Mouse (Mus musculus): ENCODE results near the gene Serhl.

- no peak for TF ChIP-seq CTCF (IDR thresholded peaks at IDR 0.05; ENCODE audit: extremely low read depth, insufficient read depth, low read length)
- TF ChIP-seq POLR2A (IDR thresholded peaks at IDR 0.05; ENCODE audit: extremely low read depth, insufficient read depth, low read length), result no peak
These were observed 33.7 kb upstream of the Serhl start for GRCm38 (mm10) chr15:83055569-83055968.

Data from cortical plate, adult 2 months (tissue).